Mouse (Mus musculus): ENCODE results near the gene Rhd.
"Not testable (repeated sequence)": the region's sequence is repeated elsewhere in the genome, so short reads cannot be mapped to it uniquely, and the experiment has no call there.

Gene Rhd

GRCm38 (mm10) chr4:134863937-134864729, at the start of gene Rhd:
TSS of gene Rhd (plus strand) at chr4:134864536.
- no peak for DNase-seq (ENCODE audit: low read depth, low spot score)

- no peak for DNase-seq (ENCODE audit: low read depth, low spot score)
Measured at GRCm38 (mm10) chr4:134817706-134818105, 46.6 kb upstream of the Rhd start.

GRCm38 (mm10) chr4:134821061-134821460, 43.3 kb upstream of the Rhd start:
- DNase-seq (ENCODE audit: low read depth, low spot score), result no peak

- no peak for DNase-seq (ENCODE audit: low read depth, low spot score)
Measured at GRCm38 (mm10) chr4:134823560-134823959, 40.8 kb upstream of the Rhd start.

GRCm38 (mm10) chr4:134825864-134826263, 38.5 kb upstream of the Rhd start:
- DNase-seq (ENCODE audit: low read depth, low spot score), result not testable (repeated sequence)

GRCm38 (mm10) chr4:134826348-134826747, 38.0 kb upstream of the Rhd start:
- DNase-seq (ENCODE audit: low read depth, low spot score), result no peak

- DNase-seq (ENCODE audit: low read depth, low spot score), result no peak
Measured at GRCm38 (mm10) chr4:134827806-134828205, 36.5 kb upstream of the Rhd start.

- no peak for DNase-seq (ENCODE audit: low read depth, low spot score)
Measured at GRCm38 (mm10) chr4:134831934-134832333, 32.4 kb upstream of the Rhd start.

GRCm38 (mm10) chr4:134835486-134835885, 28.9 kb upstream of the Rhd start:
- no peak for DNase-seq (ENCODE audit: low read depth, low spot score)

GRCm38 (mm10) chr4:134838221-134838620, 26.1 kb upstream of the Rhd start:
- DNase-seq (ENCODE audit: low read depth, low spot score), result no peak

- DNase-seq (ENCODE audit: low read depth, low spot score), result not testable (repeated sequence)
Measured at GRCm38 (mm10) chr4:134838706-134839105, 25.6 kb upstream of the Rhd start.

- no peak for DNase-seq (ENCODE audit: low read depth, low spot score)
Measured at GRCm38 (mm10) chr4:134840231-134840630, 24.1 kb upstream of the Rhd start.

GRCm38 (mm10) chr4:134843566-134843965, 20.8 kb upstream of the Rhd start:
- no peak for DNase-seq (ENCODE audit: low read depth, low spot score)

- no peak for DNase-seq (ENCODE audit: low read depth, low spot score)
Measured at GRCm38 (mm10) chr4:134847587-134847986, 16.7 kb upstream of the Rhd start.

GRCm38 (mm10) chr4:134850551-134850950, 13.8 kb upstream of the Rhd start:
- DNase-seq (ENCODE audit: low read depth, low spot score), result no peak

- no peak for DNase-seq (ENCODE audit: low read depth, low spot score)
Measured at GRCm38 (mm10) chr4:134851236-134851635, 13.1 kb upstream of the Rhd start.

- peak; percentile 16 for DNase-seq (ENCODE audit: low read depth, low spot score)
Measured at GRCm38 (mm10) chr4:134851876-134852275, 12.5 kb upstream of the Rhd start.

GRCm38 (mm10) chr4:134852438-134853255, 11.7 kb upstream of the Rhd start:
- peak; percentile 41 for DNase-seq (ENCODE audit: low read depth, low spot score)

- DNase-seq (ENCODE audit: low read depth, low spot score), result peak; percentile 98
Measured at GRCm38 (mm10) chr4:134853259-134853636, 11.1 kb upstream of the Rhd start, which contains the start of gene Maco1. TSS of gene Maco1 (minus strand) at chr4:134853345.

GRCm38 (mm10) chr4:134853637-134854485, 10.5 kb upstream of the Rhd start:
- DNase-seq (ENCODE audit: low read depth, low spot score), result peak; percentile 97

- no peak for DNase-seq (ENCODE audit: low read depth, low spot score)
Measured at GRCm38 (mm10) chr4:134855371-134855770, 9.0 kb upstream of the Rhd start.

- no peak for DNase-seq (ENCODE audit: low read depth, low spot score)
Measured at GRCm38 (mm10) chr4:134856056-134856455, 8.3 kb upstream of the Rhd start.
